Mouse (Mus musculus) inflammation-experienced regulatory T-cells, adult 6 months (primary cell): ENCODE measurements around the gene Gm20388. TPM values are rescaled to one million over a fixed set of nuclear protein-coding genes. Genes with fewer than 3 reads are reported as not detected.

Experiments
- ATAC-seq: one replicate; pipeline ENCODE4 v1.8.0; 2017
- polyA plus RNA-seq, 3 experiments: library from polyadenylated mRNA; unstranded; fragments of 100-300 nt; shearing (Covaris generic); gene quantifications; one replicate each; pipeline ENCODE4 v1.2.1; 2017

Gene Gm20388
- polyA plus RNA-seq, 3 experiments from 2014 or later: 10.8 to 14.1 (median 11.8) TPM

GRCm38 (mm10) chr8:120462611-120463010, 552.0 kb downstream of the Gm20388 start:
- no peak for ATAC-seq

GRCm38 (mm10) chr8:120463918-120464584, 553.4 kb downstream of the Gm20388 start:
- ATAC-seq: no peak

- ATAC-seq: no peak
Observed at GRCm38 (mm10) chr8:120464585-120464937, 553.9 kb downstream of the Gm20388 start.

- no peak for ATAC-seq
Observed at GRCm38 (mm10) chr8:120465710-120466109, 555.1 kb downstream of the Gm20388 start.

GRCm38 (mm10) chr8:120466266-120466665, 555.6 kb downstream of the Gm20388 start:
- no peak for ATAC-seq

DNA sequence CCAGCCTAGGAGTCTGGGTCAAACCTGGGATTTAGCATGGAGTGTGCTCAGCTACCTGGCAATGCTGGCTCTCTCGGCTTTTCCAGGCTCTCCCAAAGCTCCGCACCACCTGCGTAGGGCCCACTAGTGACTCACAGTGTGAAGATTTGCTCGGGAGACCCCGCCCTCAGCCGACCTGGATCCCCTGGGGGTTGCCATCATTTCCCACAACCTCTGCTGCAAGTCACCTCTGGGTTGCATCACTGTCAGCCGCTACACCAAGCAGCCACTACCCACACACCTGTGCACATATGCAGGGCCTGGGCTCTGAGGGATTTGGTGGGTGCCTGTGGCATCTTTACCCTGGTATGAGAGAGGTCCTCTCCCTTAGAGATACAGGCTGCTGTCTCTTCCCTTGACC, 557.0 kb downstream of the Gm20388 start:
- ATAC-seq: no peak

- ATAC-seq: no peak
Observed at GRCm38 (mm10) chr8:120470170-120470569, 559.5 kb downstream of the Gm20388 start.

GRCm38 (mm10) chr8:120471166-120471565, 560.5 kb downstream of the Gm20388 start:
- ATAC-seq: no peak

- ATAC-seq: no peak
Observed at GRCm38 (mm10) chr8:120471752-120472151, 561.1 kb downstream of the Gm20388 start.

DNA sequence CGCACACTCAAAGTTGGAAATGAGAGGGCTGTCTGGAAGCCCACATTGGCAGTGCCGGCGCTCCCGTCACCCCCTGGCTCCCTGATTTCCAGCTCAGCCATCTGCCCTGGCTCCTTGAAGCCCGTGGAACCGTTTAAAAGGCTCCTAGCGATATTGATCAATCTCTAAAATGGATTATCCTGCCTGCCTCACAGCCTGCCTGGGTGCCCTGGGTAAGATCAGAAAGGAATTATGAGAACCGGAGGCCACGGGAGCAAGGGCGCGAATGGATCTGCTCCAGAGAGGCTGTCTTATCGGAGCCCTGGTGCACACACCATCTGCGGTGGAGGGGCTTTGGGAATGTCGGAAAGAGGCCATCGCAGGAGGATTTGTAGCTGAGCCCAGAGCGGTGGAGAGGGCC, 561.6 kb downstream of the Gm20388 start:
- no peak for ATAC-seq

DNA sequence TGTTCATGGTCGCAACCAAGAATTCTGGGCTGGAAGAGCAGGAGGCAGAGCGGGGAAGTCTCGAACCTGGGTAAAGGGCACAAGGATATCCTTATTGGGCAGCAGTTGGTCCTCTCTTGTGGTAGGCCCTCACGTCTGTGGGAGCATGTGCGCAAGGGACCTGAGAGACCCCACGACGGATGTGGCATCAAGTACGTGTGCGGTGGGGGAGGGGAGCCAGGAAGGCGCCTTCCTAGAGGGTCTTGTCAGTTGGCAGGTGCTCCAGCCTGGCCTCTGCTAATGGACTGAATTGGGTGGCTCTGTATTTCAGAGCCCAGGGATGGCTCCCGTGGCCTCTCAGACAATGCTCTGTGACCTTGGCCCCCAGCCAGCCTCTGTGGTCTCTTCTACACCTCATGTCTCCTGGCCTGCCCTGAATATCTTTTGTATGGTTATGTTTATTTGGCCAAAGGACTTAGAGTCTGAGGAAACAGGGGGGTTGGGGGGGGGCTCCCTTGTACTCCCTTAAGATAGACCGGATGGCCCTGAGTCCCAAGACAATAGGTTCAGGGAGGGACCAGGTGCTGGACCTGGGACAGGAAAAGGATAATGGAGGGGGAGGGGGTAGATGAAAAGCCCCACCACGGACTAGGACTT, 563.2 kb downstream of the Gm20388 start:
- ATAC-seq: no peak

DNA sequence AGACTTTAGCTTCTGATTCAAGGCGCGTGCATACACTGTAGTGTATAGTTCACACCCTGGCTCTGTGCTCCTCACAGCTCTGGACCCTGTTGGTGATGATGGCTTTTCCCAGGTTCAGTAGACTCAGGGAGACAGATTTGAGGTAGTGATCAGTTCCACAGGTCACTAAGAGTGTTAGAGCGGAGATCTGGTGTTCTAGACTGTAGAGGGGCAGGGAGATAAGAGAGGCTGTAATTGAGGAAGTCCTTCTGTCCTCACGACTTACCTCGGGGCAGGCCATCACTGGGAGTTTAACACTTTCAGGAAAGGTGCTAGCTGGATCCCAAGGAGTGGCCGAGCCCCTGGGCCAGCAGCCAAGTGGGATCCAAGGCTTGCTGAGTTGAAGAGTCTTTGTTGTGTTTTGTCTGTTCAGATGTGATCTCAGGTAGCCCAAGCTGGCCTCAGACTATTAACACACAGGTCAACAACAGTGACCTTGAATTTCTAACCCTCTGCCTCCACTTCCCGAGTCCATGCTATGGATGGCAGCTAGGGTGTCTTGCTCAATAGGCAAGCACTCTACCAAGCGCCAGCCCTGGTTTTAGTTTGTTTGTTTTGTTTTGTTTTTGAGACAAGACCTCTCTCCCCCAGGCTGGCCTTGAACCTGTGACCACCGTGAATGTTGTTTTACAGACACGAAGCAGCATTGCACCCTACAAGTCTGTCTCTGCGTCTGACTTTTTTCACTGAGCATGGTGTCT, 564.0 kb downstream of the Gm20388 start:
- no peak for ATAC-seq

DNA sequence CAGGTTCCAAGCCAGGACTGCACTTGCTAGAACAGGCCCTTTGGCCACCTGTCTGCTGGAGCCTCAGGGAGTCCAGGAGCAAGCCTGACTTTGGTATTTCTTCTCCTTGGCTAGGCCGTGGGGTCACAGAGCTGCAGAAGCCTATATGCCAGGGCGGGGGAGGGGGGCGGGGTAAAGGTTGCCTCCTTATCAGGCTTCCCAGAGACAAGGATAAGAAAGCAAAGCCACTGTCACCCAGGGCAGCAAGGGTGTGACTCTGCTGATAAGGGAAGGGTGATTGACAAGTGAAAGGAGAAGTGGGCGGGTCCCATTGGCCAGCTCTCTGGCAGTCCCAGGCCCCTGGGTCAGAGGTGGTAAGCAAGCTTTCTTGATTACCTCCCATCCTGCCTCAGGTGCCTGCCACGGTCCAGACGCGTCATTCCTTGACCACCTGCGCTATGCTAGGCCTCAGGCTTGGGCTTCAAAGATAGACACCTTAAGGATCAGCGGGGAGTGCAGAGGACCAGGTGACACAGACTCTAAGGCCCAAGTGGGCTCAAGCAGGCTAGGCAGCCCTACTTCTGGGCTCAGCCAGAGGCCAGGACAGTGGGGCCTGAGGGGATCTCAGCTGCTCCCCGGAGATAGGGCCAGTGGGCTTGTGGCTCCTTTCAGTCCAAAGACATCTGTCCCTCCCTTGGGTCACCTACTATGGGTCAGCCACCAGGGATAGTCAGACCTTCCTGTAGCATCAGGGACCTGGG, 565.0 kb downstream of the Gm20388 start:
- no peak for ATAC-seq

DNA sequence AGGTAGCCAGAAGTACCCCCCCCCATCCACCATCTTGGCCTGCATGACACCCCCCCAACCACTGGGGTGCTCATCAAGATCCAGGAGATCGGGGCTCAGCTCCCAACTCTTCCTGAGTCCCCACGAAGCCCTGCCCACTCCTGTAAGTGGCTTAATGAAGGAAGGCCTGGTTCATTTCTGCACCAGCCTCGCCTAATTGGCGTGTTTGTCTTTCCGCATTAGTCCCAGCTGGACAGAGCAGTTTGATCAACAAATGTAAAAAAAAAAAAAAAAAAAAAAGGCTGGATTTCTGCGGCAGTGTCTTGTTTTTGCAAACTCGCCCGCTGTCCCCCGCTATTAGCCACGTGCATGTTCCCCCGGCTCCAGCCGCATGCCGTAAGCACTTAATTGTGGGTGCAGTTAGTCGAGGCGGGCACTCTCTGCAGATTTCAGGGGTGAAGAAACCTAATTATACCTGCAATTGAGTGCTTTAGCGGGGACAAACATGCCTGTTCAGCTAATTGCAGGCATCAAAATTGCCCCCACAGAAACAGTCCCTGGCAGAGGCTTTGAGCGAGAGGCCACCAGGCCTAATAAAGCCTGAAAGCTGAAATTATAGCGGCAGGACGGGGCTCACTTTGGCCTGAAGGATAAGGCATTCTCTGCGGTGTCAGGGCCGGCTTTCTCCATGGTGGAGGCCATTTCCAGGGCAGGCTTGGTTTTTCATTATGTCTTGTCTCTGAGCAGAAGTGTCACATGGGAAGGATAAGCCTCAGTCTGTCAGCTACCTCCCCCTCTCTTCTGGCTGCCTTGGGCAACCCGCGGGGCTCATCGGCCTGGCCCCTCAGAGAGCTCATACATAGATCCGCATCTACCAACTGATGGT, 566.3 kb downstream of the Gm20388 start:
- no peak for ATAC-seq

GRCm38 (mm10) chr8:120478754-120479153, 568.1 kb downstream of the Gm20388 start:
- no peak for ATAC-seq

- ATAC-seq: no peak
Observed at GRCm38 (mm10) chr8:120479691-120480090, 569.0 kb downstream of the Gm20388 start.

DNA sequence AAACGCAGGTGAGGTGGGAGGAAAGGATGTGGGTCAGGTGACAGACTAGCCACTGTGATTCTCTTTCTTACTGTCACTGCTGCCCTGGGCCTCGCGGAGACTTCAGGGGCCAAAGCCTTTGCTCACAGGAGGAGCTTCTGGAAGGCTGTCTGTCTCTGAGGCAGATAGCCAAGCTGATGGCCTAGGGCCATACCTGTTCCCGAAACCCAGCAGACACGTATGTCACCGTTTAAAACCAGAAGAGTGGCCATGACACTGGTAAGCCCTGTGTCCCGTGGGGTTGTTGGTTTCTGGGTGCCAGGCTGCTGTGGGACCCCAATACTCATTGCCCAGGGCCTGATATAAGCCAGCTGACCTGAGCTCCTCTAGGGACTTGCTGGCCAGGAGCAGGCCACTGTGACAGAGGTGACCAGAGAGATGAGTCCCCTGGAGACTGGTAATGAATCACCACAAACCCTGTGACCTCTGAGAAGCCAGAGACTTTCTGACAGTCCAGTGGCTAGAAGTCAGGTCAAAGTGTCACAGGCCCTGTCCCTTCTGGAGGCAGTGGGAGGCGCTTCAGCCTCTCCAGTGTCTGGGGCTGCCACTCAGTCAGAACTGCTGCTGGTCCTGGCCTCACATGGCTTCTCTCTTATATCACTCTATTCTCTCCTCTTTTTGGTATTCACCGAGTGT, 571.5 kb downstream of the Gm20388 start:
- ATAC-seq: no peak

DNA sequence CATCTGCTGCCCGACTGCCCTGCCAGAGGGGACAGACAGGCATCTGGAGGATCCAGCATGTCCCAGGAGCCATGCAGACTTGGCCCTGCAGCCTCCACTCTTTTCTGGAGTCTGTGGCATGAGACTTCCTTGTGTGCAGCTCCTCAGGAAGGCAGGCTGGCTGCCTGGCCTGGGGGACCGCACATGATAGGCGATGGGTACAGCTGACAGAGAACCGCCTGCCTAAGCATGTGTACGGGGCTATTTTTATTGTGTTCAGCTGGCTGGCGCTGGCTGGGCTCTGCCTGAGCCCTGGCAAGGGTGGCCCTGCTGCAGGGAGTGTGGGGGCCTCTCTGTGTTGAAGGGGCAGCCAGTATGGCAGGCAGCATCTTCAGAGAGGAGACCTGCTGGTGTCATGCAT, 573.8 kb downstream of the Gm20388 start:
- ATAC-seq: no peak

GRCm38 (mm10) chr8:120485116-120485515, 574.5 kb downstream of the Gm20388 start:
- no peak for ATAC-seq

GRCm38 (mm10) chr8:120485551-120486476, 575.2 kb downstream of the Gm20388 start:
- ATAC-seq: no peak
